Mouse (Mus musculus) hindbrain, embryonic 11.5 days (tissue): ENCODE measurements around the gene D6Wsu163e. TPM values are rescaled to one million over a fixed set of nuclear protein-coding genes. Genes with fewer than 3 reads are reported as not detected.

Experiments used
- ATAC-seq: fragments of 200-750 bp; cut with Nextera tagmentation; 2 replicates; pipeline ENCODE4 v1.8.0; 2017; ENCODE audit warnings: mild to moderate bottlenecking, moderate TSS enrichment, moderate library complexity; ENCODE audit not compliant: low FRiP score
- DNase-seq: peaks from one replicate; pipeline ENCODE4 v3.0.0-alpha.2; 2015; ENCODE audit warnings: low spot score
- H3K27ac ChIP-seq: fragments of 300-500 bp; sonication (generic); 2 replicates; pipeline ENCODE4 v1.5.1; 2014; ENCODE audit warnings: mild to moderate bottlenecking, low read depth, low read length
- H3K27me3 ChIP-seq: fragments of 300-500 bp; sonication (generic); 2 replicates; pipeline ENCODE4 v1.6.1; 2014; ENCODE audit warnings: mild to moderate bottlenecking, low read length, moderate library complexity, mixed read lengths; ENCODE audit not compliant: control insufficient read depth, insufficient read depth
- H3K36me3 ChIP-seq: fragments of 300-500 bp; sonication (generic); 2 replicates; pipeline ENCODE4 v1.6.1; 2014; ENCODE audit warnings: mild to moderate bottlenecking, low read length, moderate library complexity, mixed read lengths; ENCODE audit not compliant: control insufficient read depth, insufficient read depth
- H3K4me1 ChIP-seq: fragments of 300-500 bp; sonication (generic); replicated peaks from 2 replicates; pipeline ENCODE4 v1.6.1; 2014; ENCODE audit warnings: low read length, mixed read lengths; ENCODE audit not compliant: control insufficient read depth, insufficient read depth
- H3K4me2 ChIP-seq: fragments of 300-500 bp; sonication (generic); replicated peaks from 2 replicates; pipeline ENCODE4 v1.6.1; 2014; ENCODE audit warnings: mild to moderate bottlenecking, low read depth, low read length
- H3K4me3 ChIP-seq: fragments of 300-500 bp; sonication (generic); 2 replicates; pipeline ENCODE4 v1.5.1; 2014; ENCODE audit warnings: low read depth, low read length
- H3K9ac ChIP-seq: fragments of 300-500 bp; sonication (generic); 2 replicates; pipeline ENCODE4 v1.6.1; 2014; ENCODE audit warnings: low read depth, low read length
- H3K9me3 ChIP-seq: fragments of 300-500 bp; sonication (generic); 2 replicates; pipeline ENCODE4 v1.6.1; 2016; ENCODE audit warnings: low read length; ENCODE audit not compliant: control insufficient read depth
- WGBS: fragments of 180-500 bp; shearing (Covaris S2); extraction: QIAGEN DNeasy Blood & Tissue Kit; methylation state at CpG from one replicate; pipeline ENCODE4 v1.1.7; 2014; 5-methylcytosine and 5-hydroxymethylcytosine counted together
- polyA plus RNA-seq: library from polyadenylated mRNA; unstranded; fragments of >200 nt; fragmentation: Nextera tagmentation; extraction: Ambion mirVana; gene quantifications from 2 replicates; pipeline ENCODE4 v1.2.1, GENCODE M21; 2014

Gene D6Wsu163e
- polyA plus RNA-seq, 1 experiment from 2014 or later = 19.3 TPM

DNA sequence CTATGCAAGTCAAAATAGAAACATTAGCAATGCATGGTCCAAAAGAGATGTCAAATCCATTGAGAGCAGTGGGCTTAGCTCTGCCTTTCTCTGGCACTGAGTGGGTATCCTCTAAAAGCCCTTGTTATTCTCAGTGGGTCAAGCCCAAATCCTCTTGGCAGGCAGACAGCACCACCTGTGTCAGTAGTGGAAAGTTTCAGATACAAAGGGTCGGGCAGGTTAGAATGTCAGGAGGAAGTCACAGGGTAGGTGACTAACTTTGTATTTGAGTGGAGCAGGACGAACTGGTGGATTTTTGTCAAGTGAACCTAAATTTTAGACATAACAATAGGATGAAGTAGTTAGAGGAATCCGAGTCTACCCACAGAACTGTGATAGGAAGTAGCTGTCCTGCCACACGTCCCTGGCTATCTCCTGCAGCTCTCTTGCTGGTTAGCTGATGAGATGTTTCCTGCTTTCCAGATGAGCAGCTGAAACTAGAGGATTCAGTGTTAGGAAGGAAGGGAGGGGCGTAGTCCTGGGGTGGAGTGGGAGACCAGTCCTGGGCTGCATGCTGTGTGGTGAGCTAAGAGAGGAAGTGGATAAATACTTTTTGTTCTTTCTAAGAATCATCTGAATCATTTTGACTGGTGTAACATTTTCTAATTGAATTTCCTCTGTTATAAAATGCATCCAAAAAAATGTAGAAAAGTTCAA, 41.9 kb downstream of the D6Wsu163e start:
- H3K36me3 ChIP-seq = no peaks in the 10 kb centered on the region
- H3K4me3 ChIP-seq = no peak overlapping the region
- no peak for ATAC-seq
- DNase-seq = no peak
- no peak overlapping the region for H3K4me2 ChIP-seq
- no peak overlapping the region for H3K9ac ChIP-seq
- H3K27ac ChIP-seq = no peak overlapping the region
- no peaks in the 10 kb centered on the region for H3K4me1 ChIP-seq
- 63% methylated on average over 5 of the region's 5 CpGs for WGBS
- H3K27me3 ChIP-seq = no peaks in the 10 kb centered on the region
- H3K9me3 ChIP-seq = no peaks in the 10 kb centered on the region

GRCm38 (mm10) chr6:126993676-126994075, 53.9 kb downstream of the D6Wsu163e start:
- Histone ChIP-seq H3K4me2 (no peak overlapping the region), H3K9ac (no peak overlapping the region), H3K27me3 (no peaks in the 10 kb centered on the region), H3K9me3 (no peaks in the 10 kb centered on the region), H3K4me1 (no peaks in the 10 kb centered on the region), H3K4me3 (no peak overlapping the region), H3K36me3 (no peaks in the 10 kb centered on the region), H3K27ac (no peak overlapping the region)
- ATAC-seq (no peak), DNase-seq (no peak)
- 81% methylated on average over 2 of the region's 2 CpGs for WGBS

DNA sequence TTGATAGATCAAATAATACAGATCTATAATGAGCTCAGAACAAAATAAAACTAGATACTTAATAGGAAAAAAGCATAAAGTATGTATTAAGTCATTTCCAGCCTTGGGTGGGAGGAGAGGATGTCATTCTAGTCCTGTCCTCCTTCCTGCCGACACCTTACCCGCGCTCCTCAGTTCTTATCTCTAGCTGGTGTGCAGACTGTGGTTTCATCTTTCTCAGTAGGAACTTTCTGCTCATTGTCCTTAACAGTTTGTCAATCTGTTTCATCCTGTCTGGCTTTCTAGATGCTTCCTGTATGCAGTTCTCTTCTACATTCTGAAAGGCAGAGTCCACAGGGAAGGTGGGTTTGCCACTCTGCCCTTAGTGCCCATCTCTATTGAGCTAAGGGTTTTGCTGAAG, 55.7 kb downstream of the D6Wsu163e start:
- no peak for ATAC-seq
- Histone ChIP-seq H3K27ac (no peak overlapping the region), H3K36me3 (no peaks in the 10 kb centered on the region), H3K4me1 (no peaks in the 10 kb centered on the region), H3K4me3 (no peak overlapping the region), H3K9ac (no peak overlapping the region), H3K9me3 (no peaks in the 10 kb centered on the region), H3K27me3 (no peaks in the 10 kb centered on the region), H3K4me2 (no peak overlapping the region)
- no peak for DNase-seq
- 91% methylated on average over 3 of the region's 3 CpGs for WGBS

- H3K4me1 ChIP-seq = no peaks in the 10 kb centered on the region
- ATAC-seq (no peak), DNase-seq (no peak)
- H3K27me3 ChIP-seq = no peaks in the 10 kb centered on the region
- no peak overlapping the region for H3K4me2 ChIP-seq
- no peak overlapping the region for H3K4me3 ChIP-seq
- no peak overlapping the region for H3K27ac ChIP-seq
- H3K9ac ChIP-seq = no peak overlapping the region
- WGBS = 85% methylated on average over 5 of the region's 5 CpGs
- no peaks in the 10 kb centered on the region for H3K9me3 ChIP-seq
- H3K36me3 ChIP-seq = no peaks in the 10 kb centered on the region
Observed at GRCm38 (mm10) chr6:126996399-126996798, 56.6 kb downstream of the D6Wsu163e start.

DNA sequence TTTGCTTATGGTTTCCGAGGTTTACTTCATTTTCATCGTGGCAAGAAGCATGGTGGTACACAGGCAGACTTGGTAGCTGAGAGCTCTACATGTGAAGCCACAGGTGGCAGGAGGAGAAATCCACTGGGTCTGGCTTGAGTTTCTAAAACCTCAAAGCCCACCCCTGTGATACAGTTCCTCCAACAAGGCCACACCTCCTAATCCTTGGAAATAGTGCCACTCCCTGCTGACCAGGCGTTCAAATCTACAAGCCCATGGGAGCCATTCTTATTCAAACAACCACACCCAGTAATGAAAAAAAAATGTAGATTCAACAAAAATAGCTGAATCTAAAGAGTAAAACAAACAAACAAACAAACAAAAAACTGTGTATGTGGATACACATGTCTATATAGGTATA, 65.9 kb downstream of the D6Wsu163e start:
- H3K9ac ChIP-seq = no peak overlapping the region
- H3K4me3 ChIP-seq = no peak overlapping the region
- no peaks in the 10 kb centered on the region for H3K9me3 ChIP-seq
- DNase-seq = no peak
- H3K4me1 ChIP-seq = no peaks in the 10 kb centered on the region
- no peak overlapping the region for H3K27ac ChIP-seq
- H3K27me3 ChIP-seq = no peaks in the 10 kb centered on the region
- 87% methylated on average over 3 of the region's 3 CpGs for WGBS
- ATAC-seq = no peak
- H3K36me3 ChIP-seq = no peaks in the 10 kb centered on the region
- no peak overlapping the region for H3K4me2 ChIP-seq

DNA sequence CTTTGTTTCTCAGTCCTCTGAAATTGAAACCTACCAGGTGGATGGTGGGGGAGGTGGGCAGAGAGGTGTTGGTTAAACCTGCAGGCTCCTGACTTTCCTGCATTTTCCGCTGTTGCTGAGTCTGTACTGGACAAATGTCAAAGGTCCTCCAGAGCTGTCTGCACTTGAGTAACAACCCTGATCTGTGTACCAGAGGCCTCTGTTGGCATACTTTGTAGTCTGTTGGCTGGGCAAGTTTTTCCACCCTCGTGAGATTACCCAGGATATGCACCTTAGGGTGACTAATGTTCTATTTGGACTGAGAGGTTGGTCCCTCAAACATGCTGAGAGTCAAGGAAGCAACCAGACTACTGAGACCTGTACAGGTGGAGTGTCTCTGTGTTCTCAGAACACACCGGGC, 66.8 kb downstream of the D6Wsu163e start:
- WGBS = 83% methylated on average over 3 of the region's 3 CpGs
- Histone ChIP-seq H3K27ac (no peak overlapping the region), H3K4me1 (no peaks in the 10 kb centered on the region), H3K9me3 (no peaks in the 10 kb centered on the region), H3K27me3 (no peaks in the 10 kb centered on the region), H3K36me3 (no peaks in the 10 kb centered on the region), H3K4me2 (no peak overlapping the region), H3K4me3 (no peak overlapping the region), H3K9ac (no peak overlapping the region)
- DNase-seq (no peak), ATAC-seq (no peak)

DNA sequence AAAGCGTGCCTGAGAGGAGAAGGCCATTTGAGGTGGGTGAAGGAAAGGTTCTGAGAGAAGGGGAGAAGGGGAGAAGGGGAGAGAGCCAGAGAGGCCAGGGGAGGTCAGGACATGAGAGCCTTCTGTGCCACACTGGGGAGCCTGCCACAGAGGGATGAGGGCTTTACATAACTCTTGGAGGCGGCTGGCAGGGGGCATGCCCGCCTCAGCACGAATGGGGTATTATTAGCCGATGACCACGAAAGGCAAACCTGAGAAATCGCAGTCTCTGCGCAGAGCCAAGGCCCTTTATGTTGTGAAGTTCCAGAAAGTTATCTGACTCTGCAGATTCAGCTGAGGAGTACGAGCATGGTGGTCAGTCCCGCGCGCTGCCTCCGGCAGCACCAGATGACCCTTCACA, 70.3 kb downstream of the D6Wsu163e start:
- Histone ChIP-seq H3K4me2 (no peak overlapping the region), H3K36me3 (no peaks in the 10 kb centered on the region), H3K4me1 (no peaks in the 10 kb centered on the region), H3K27me3 (no peaks in the 10 kb centered on the region), H3K4me3 (no peak overlapping the region), H3K9ac (no peak overlapping the region), H3K9me3 (no peaks in the 10 kb centered on the region), H3K27ac (no peak overlapping the region)
- 87% methylated on average over 13 of the region's 13 CpGs for WGBS
- ATAC-seq (no peak), DNase-seq (no peak)

DNA sequence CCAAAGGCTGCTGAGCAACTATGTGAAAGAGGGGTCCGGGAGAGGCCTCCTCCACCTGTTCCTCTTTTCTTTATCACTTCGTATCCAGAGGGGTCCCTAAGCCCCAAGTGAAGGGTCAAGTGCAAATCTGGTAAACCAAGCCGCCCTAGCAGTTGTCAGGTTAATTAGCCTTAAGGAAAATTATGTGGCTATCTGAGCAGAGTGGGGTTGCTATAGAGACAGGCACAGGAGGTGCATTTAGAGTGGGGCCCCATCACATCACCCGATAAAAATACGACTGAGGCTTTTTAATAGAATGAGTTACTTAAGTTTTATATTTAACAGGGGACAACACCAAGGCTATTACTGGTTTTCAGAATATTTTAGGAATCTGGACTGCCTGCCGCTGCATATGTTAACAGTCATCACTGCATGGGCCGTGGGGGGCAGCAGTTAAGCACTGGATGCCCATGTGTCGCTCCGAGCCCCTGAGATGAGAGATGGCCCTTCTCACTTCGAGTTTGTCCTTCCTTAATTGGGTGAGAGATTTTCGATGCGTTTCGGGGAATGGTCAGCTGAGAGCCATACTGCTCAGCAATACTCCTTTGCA, 72.3 kb downstream of the D6Wsu163e start:
- Histone ChIP-seq H3K4me2 (no peak overlapping the region), H3K27me3 (no peaks in the 10 kb centered on the region), H3K27ac (no peak overlapping the region), H3K9ac (no peak overlapping the region), H3K4me1 (no peaks in the 10 kb centered on the region), H3K9me3 (no peaks in the 10 kb centered on the region), H3K36me3 (no peaks in the 10 kb centered on the region), H3K4me3 (no peak overlapping the region)
- DNase-seq = no peak
- whole genome bisulfite sequencing = 84% methylated on average over 13 of the region's 13 CpGs
- ATAC-seq = no peak
